Mouse (Mus musculus) liver, embryonic 15.5 days (tissue): ENCODE results near the gene Borcs7. TPM values are rescaled to one million over a fixed set of nuclear protein-coding genes. Genes with fewer than 3 reads are reported as not detected.
A peak's percentile ranks its signal among the peaks of the same experiment; 100 is the strongest.
"Not testable (repeated sequence)": the region's sequence is repeated elsewhere in the genome, so short reads cannot be mapped to it uniquely, and the experiment has no call there.

ENCODE experiments used
- ATAC-seq: fragments of 200-750 bp; cut with Nextera tagmentation; 2 replicates; pipeline ENCODE4 v1.8.0; 2017; ENCODE audit warnings: moderate number of reproducible peaks, mild to moderate bottlenecking, moderate library complexity; ENCODE audit not compliant: insufficient read depth
- H3K27ac ChIP-seq: fragments of 300-500 bp; sonication (generic); replicated peaks from 2 replicates; pipeline ENCODE4 v1.5.1; 2015; ENCODE audit warnings: mild to moderate bottlenecking, inconsistent platforms
- H3K27me3 ChIP-seq: fragments of 300-500 bp; sonication (generic); 2 replicates; pipeline ENCODE4 v1.6.1; 2015; ENCODE audit warnings: mild to moderate bottlenecking, inconsistent platforms
- H3K36me3 ChIP-seq: fragments of 300-500 bp; sonication (generic); replicated peaks from 2 replicates; pipeline ENCODE4 v1.6.1; 2015; ENCODE audit warnings: moderate library complexity, mild to moderate bottlenecking, inconsistent platforms
- H3K4me1 ChIP-seq: fragments of 300-500 bp; sonication (generic); replicated peaks from 2 replicates; pipeline ENCODE4 v1.6.1; 2015; ENCODE audit warnings: inconsistent platforms
- H3K4me2 ChIP-seq: fragments of 300-500 bp; sonication (generic); 2 replicates; pipeline ENCODE4 v1.6.1; 2015; ENCODE audit warnings: moderate library complexity, mild to moderate bottlenecking, inconsistent platforms
- H3K4me3 ChIP-seq: fragments of 300-500 bp; sonication (generic); replicated peaks from 2 replicates; pipeline ENCODE4 v1.5.1; 2015; ENCODE audit warnings: mild to moderate bottlenecking, inconsistent platforms
- H3K9ac ChIP-seq: fragments of 300-500 bp; sonication (generic); 2 replicates; pipeline ENCODE4 v1.6.1; 2015; ENCODE audit warnings: moderate library complexity, mild to moderate bottlenecking, inconsistent platforms
- H3K9me3 ChIP-seq: fragments of 300-500 bp; sonication (generic); replicated peaks from 2 replicates; pipeline ENCODE4 v1.6.1; 2016; ENCODE audit warnings: inconsistent platforms
- WGBS: fragments of 180-500 bp; shearing (Covaris S2); methylation state at CpG from one replicate; pipeline ENCODE4 v1.1.7; 2015; ENCODE audit warnings: mixed read lengths; ENCODE audit not compliant: insufficient replicate concordance; 5-methylcytosine and 5-hydroxymethylcytosine counted together
- polyA plus RNA-seq: library from polyadenylated mRNA; unstranded; fragments of >200 nt; fragmentation: Nextera tagmentation; extraction: Ambion mirVana; gene quantifications from 2 replicates; pipeline ENCODE4 v1.2.1, GENCODE M21; 2015

Gene Borcs7
- polyA plus RNA-seq, 1 experiment from 2014 or later: 4.9 TPM

DNA sequence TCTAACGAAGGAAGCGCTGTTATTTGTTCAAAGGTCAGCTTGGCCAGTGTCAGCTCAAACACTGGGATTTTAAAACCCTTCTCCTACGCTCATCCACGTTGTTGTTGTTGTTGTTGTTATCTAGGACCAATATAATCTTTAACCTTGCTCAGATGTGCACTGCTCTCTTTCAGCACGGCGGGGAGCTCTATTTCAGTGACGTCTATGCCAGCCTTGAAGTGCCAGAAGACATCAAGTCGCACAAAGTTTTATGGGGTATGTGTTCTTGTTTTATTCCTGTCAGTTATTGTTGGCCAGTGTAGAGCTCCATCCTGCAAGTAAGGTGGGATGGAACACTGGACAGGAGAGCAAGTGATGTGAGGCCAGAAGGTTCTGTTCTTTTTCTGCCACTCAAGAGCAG, 25.3 kb downstream of the Borcs7 start:
- Histone ChIP-seq H3K9me3 (no peaks in the 10 kb centered on the region), H3K4me3 (no peak overlapping the region), H3K27ac (no peak overlapping the region), H3K9ac (no peak overlapping the region), H3K27me3 (no peaks in the 10 kb centered on the region), H3K4me1 (peaks cover 5% of the 10 kb centered on the region; the same call in 1 of the 2 replicates), H3K4me2 (no peak overlapping the region), H3K36me3 (peaks cover 5% of the 10 kb centered on the region)
- 69% methylated on average over 8 of the region's 8 CpGs for WGBS
- ATAC-seq: no peak

DNA sequence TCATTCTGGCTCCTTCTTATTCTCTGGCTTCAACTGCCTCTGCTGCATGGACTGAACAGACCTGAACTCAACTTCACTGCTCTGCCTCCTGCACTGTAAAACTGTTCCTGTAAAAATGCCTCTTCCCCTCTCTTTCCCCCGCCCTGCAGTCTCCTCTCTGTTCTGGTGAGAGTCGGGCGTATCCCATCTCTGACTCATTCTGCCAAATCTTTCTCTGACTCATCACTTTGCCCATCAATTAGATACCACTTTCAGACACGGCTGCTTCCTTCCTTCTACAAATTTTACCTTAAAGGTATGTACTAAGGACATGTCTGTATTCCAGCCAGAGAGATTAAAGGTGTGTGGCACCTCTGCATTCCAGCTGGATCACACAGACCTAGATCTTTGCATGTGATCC, 28.4 kb downstream of the Borcs7 start:
- no peak overlapping the region for H3K27ac ChIP-seq
- peaks cover 5% of the 10 kb centered on the region for H3K36me3 ChIP-seq
- no peaks in the 10 kb centered on the region for H3K9me3 ChIP-seq
- no peak overlapping the region for H3K4me2 ChIP-seq
- 57% methylated on average over 4 of the region's 4 CpGs for WGBS
- no peak for ATAC-seq
- no peak overlapping the region for H3K9ac ChIP-seq
- no peaks in the 10 kb centered on the region for H3K27me3 ChIP-seq
- H3K4me3 ChIP-seq: no peak overlapping the region
- H3K4me1 ChIP-seq: peaks cover 5% of the 10 kb centered on the region; the same call in 1 of the 2 replicates

DNA sequence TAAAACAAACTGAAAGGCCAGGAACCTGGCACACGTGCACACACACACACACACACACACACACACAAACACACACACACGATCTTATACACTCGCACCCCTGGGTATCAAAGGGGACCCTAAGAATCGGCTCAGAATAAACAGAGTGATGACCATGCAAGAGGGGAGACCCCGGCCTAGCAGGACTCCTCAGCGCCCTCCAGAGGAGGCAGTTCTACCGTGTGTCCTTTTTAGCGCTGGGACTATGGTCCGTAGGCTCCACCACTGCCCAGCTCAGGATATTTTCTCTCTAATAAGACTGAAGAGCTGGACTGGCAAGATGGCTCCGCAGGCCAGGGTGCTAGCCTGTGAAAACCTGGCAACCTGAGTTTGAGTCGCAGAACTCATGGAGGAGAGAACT, 34.7 kb downstream of the Borcs7 start:
- Histone ChIP-seq H3K4me3 (no peak overlapping the region), H3K9ac (no peak overlapping the region), H3K9me3 (no peaks in the 10 kb centered on the region), H3K27ac (no peak overlapping the region), H3K36me3 (peaks cover 7% of the 10 kb centered on the region), H3K4me2 (no peak overlapping the region), H3K27me3 (no peaks in the 10 kb centered on the region), H3K4me1 (peaks cover 19% of the 10 kb centered on the region)
- WGBS: 75% methylated on average over 11 of the region's 11 CpGs
- no peak for ATAC-seq

DNA sequence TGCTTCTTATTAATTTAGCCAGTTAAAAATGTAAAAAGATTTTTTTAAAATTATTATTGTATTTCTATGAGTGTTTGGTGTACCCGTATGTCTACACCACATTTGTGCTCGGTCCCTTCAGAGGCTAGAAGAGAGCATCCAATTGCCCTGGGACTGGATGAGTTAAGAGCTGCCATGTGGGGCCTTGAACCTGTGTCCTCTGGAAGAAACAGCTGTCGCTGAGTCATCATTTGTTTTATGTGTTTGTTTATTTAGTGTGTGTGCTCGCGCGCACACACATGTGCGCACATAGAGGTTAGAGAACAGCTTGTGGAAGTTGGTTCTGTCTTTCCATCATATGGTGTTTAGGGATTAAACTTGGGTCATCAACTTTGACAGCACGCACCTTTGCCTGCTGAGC, 36.4 kb downstream of the Borcs7 start:
- Histone ChIP-seq H3K27me3 (no peaks in the 10 kb centered on the region), H3K36me3 (peaks cover 7% of the 10 kb centered on the region), H3K4me3 (no peak overlapping the region), H3K9me3 (no peaks in the 10 kb centered on the region), H3K4me1 (peaks cover 19% of the 10 kb centered on the region), H3K9ac (no peak overlapping the region), H3K27ac (no peak overlapping the region), H3K4me2 (no peak overlapping the region)
- no peak for ATAC-seq
- WGBS: 91% methylated on average over 8 of the region's 8 CpGs

DNA sequence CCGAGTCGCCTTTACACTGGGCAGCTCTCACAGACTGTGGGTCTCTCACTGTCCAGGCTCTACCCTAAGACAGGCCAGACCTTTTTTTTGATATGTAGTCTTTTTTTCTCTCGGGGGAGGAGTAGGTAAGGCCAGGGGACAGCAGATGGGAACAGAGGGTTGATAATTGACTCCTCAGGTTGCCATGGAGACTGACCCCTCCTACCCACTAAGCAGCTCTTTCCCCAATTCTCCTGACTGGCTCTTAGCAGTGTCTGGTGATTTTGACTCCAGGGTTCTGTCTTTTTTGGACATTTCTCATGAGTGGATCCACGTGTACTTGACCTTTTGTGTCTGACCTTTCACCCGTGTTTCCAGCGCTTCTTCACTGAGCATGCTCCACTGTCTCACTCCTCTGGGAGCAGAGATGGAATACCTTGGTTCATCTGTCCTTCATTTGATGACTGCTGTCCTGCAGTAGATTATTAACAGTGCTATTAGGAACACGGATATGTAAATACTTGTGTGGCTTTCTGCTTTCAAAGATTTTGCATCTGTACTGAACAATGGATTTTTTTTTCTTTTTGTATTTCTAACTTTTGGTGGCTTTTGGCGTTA, 37.5 kb downstream of the Borcs7 start:
- H3K4me2 ChIP-seq: peak overlapping the region; percentile 49; the same call in 1 of the 2 replicates
- H3K9me3 ChIP-seq: no peaks in the 10 kb centered on the region
- H3K9ac ChIP-seq: no peak overlapping the region
- WGBS: 52% methylated on average over 8 of the region's 8 CpGs
- peaks cover 7% of the 10 kb centered on the region; the same call in 1 of the 2 replicates for H3K36me3 ChIP-seq
- H3K27ac ChIP-seq: peak overlapping the region; percentile 29; the same call in 1 of the 2 replicates
- no peaks in the 10 kb centered on the region for H3K27me3 ChIP-seq
- no peak overlapping the region for H3K4me3 ChIP-seq
- ATAC-seq: peak; percentile 67
- H3K4me1 ChIP-seq: peaks cover 19% of the 10 kb centered on the region

DNA sequence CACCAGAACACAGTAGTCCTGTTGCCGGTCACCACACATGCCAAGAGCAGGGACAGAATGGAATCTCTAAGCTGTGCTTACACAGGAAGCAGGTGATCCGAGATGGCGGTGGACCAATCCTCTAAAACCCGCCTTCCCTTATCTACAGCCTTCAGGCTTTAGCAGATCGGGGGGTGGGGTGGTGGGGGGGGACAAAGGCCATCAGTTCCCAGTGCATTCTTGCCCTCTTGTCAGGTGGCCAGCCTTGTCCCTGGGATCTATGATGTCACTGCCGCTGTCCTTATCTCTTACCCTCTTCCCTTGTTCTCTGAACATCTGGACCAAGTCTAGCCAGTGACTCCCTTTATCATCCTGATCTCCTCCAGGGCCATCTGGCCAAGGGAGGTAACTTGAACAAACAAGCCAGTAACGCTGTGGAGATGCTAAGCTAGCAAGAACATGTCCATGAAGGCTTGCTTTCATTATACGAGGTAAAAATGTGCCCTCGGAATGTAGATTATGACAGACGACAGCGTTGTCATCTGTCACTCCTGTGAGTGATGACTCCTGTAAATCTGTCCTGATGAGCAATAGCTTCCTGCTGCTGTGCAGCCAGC, 38.3 kb downstream of the Borcs7 start:
- 11% methylated on average over 11 of the region's 11 CpGs for WGBS
- Histone ChIP-seq H3K4me2 (peak overlapping the region; percentile 49), H3K4me3 (no peak overlapping the region), H3K27me3 (no peaks in the 10 kb centered on the region), H3K9ac (no peak overlapping the region), H3K4me1 (peaks cover 19% of the 10 kb centered on the region), H3K9me3 (no peaks in the 10 kb centered on the region), H3K27ac (0 out of 2 replicates have a peak overlapping the region, but pooled peaks have one; percentile 29), H3K36me3 (peaks cover 7% of the 10 kb centered on the region; the same call in 1 of the 2 replicates)
- ATAC-seq: peak; percentile 73

DNA sequence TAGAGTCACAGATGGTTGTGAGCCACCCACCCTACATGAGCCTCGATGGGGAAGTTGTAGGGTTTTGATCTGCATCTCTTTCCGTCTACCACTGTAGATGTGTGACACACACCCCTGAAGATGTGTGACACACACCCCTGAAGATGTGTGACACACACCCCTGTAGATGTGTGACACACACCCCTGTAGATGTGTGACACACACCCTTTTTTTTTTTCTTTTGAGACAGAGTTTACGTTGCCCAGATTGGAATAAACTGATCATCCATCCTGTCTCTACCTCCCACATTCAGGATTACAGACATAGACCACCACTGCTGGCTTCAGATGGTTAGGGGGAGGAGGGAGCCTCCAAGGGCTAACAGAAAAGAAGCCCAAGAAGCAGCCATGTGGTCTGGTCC, 39.2 kb downstream of the Borcs7 start:
- Histone ChIP-seq H3K4me1 (peaks cover 19% of the 10 kb centered on the region), H3K36me3 (peaks cover 7% of the 10 kb centered on the region; the same call in 1 of the 2 replicates), H3K4me3 (no peak overlapping the region), H3K27ac (no peak overlapping the region), H3K9ac (no peak overlapping the region), H3K4me2 (no peak overlapping the region), H3K27me3 (no peaks in the 10 kb centered on the region), H3K9me3 (no peaks in the 10 kb centered on the region)
- whole genome bisulfite sequencing: 52% methylated on average over 3 of the region's 3 CpGs
- no peak for ATAC-seq

DNA sequence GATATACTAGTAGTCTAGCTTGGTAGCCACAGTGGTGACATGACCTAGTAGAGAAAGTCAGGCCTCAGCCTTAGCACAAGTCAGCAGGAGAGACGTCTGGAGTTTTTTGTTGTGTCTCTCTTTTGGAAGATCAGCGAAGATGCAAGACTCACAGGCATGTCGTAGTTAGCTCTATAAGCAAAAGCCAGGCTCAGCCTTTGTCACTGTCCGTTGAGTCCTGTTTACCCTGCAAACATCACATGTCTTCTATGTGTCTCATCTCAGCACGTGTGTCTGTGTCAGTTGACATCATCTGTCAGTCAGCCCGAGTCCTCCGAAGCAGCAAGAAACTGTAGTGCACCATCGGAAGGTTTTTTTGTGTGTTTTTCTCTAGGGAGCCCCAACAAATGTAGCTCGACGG, 41.6 kb downstream of the Borcs7 start:
- H3K9me3 ChIP-seq: no peaks in the 10 kb centered on the region
- H3K4me2 ChIP-seq: no peak overlapping the region
- H3K27me3 ChIP-seq: no peaks in the 10 kb centered on the region
- H3K4me1 ChIP-seq: peaks cover 19% of the 10 kb centered on the region
- ATAC-seq: no peak
- no peak overlapping the region for H3K9ac ChIP-seq
- 0 out of 2 replicates have a peak, but pooled peaks cover under 1% of the 10 kb centered on the region for H3K36me3 ChIP-seq
- no peak overlapping the region for H3K27ac ChIP-seq
- WGBS: 76% methylated on average over 10 of the region's 10 CpGs
- H3K4me3 ChIP-seq: no peak overlapping the region

DNA sequence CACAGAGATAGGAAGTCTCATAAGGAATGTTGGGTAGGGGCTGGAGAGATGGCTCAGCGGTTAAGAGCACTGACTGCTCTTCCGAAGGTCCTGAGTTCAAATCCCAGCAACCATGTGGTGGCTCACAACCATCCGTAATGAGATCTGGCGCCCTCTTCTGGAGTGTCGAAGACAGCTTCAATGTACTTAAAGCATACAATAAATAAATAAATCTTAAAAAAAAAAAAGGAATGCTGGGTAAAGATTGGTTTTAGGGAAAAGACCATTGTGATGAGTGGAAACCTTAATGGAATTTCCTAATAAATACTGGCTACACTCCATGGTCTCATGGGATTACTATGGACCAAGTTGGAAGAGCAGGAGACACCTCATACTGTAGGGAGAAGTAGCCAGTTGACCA, 43.0 kb downstream of the Borcs7 start:
- 77% methylated on average over 5 of the region's 5 CpGs for WGBS
- not testable (repeated sequence) for H3K9ac ChIP-seq, H3K4me2 ChIP-seq, H3K27ac ChIP-seq, H3K27me3 ChIP-seq, ATAC-seq, H3K4me1 ChIP-seq, H3K4me3 ChIP-seq, H3K36me3 ChIP-seq, H3K9me3 ChIP-seq

DNA sequence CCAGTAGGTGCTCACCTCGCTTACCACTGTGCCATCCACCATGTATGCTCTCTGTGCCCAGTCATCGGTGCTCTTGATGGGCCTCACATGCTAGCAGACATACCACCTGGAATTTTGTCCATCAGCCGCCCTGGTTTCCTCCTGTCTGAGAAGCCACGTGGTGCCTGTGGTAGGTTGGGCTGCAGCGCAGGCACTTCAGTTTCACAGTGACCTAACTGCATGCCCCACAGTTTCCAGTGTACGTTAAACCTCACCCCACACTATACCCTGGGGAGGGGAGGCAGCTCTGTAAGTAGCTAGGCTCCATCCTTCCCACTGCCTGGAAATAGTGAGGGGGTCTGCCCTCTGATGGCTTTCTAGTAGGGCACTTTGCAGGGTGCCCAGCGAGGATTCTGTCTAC, 43.9 kb downstream of the Borcs7 start:
- Histone ChIP-seq H3K9ac (no peak overlapping the region), H3K4me1 (no peaks in the 10 kb centered on the region), H3K4me3 (no peak overlapping the region), H3K27me3 (no peaks in the 10 kb centered on the region), H3K36me3 (no peaks in the 10 kb centered on the region), H3K4me2 (no peak overlapping the region), H3K27ac (no peak overlapping the region), H3K9me3 (no peaks in the 10 kb centered on the region)
- WGBS: 83% methylated on average over 7 of the region's 7 CpGs
- ATAC-seq: no peak

DNA sequence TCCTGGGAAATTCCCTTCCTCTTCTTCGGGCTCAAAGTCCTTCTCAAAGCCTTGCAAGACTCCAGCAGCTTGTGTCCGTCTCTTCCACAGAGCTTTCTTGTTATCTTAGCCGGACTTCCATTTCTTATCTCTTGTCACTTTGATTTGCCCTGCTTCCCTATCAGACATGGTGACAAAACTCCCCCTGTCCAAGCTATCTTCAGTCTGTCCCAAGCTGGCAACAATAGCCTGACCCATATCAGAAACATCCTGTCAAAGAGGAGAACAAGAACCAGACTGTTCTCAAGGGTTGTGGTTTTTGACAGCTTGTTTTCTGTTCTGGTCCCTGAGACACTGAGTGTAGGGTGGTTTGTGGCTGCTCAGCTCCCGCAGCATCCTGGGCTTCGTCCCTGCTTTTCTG, 45.5 kb downstream of the Borcs7 start:
- H3K27me3 ChIP-seq: no peaks in the 10 kb centered on the region
- no peaks in the 10 kb centered on the region for H3K36me3 ChIP-seq
- WGBS: 24% methylated on average over 5 of the region's 5 CpGs
- no peak overlapping the region for H3K9ac ChIP-seq
- H3K9me3 ChIP-seq: no peaks in the 10 kb centered on the region
- H3K4me3 ChIP-seq: no peak overlapping the region
- no peak overlapping the region for H3K27ac ChIP-seq
- H3K4me1 ChIP-seq: no peaks in the 10 kb centered on the region
- no peak for ATAC-seq
- no peak overlapping the region for H3K4me2 ChIP-seq

DNA sequence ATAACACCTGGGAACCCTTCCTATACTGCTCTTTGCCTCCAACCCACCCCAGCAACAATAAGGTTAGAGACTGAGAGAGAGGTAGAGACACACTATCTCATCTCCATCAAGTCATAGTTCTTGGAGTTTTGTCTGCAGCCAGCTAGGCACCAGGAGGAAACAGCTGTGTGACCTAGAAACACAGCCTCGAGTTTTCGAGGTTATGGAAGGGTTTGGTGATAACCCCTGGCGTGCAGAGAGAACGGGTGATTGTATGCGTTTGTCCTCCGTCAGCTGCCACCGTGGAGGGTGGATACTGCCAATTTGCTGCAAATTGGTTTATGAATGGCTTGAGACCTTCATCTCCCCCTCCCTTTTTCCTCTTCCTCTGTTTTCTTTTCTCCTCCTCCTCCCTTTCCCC, 47.4 kb downstream of the Borcs7 start:
- H3K9ac ChIP-seq: no peak overlapping the region
- H3K9me3 ChIP-seq: no peaks in the 10 kb centered on the region
- H3K36me3 ChIP-seq: no peaks in the 10 kb centered on the region
- H3K27ac ChIP-seq: no peak overlapping the region
- no peak overlapping the region for H3K4me3 ChIP-seq
- H3K27me3 ChIP-seq: no peaks in the 10 kb centered on the region
- no peaks in the 10 kb centered on the region for H3K4me1 ChIP-seq
- no peak overlapping the region for H3K4me2 ChIP-seq
- WGBS: 48% methylated on average over 7 of the region's 7 CpGs
- no peak for ATAC-seq
